Comparison of ENCODE assay signal across 9 mouse cellular contexts in the genomic region with DNA sequence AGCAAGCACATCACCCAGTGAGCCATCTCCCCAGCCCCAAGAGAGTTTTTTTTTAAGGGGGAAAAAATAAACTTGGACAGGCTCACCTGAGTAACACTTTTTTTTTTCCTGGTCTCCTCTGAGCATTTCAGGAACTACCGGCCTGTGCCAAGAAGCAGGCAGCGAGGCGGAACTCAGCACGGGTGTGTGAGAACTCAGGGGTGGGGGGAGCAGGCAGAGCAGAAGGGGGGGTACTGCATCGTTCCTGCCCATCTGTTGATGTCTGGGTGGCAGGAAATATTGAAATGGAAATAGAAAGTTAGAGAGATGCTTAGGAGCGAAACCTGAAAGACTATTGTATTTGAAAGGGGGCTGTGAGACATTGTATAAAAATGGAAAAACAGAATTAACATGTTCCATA.
DNase-seq lines count a peak whose midpoint lies in the region; ATAC-seq and TF ChIP-seq lines count a peak whose summit lies in the region.
"Had no signal": no experiment of that assay in that cellular context is flagged by ENCODE, and none has a peak within 500 bp of the region (broad histone marks: within the 10 kb centered on the region; RNA-seq: fewer than 3 reads in every experiment).

No protein-coding gene starts in this region.

- WGBS in lung, adult 2 months, result 26% methylated on average over 6 of the region's 6 CpGs

- no peak for TF ChIP-seq POLR2A in lung, adult 2 months (IDR thresholded peaks at IDR 0.05; ENCODE audit: borderline replicate concordance, extremely low read depth, low read depth, low read length)

- peak; percentile 65 for ATAC-seq in megakaryocyte, adult 5-6 weeks (ENCODE audit: poor library complexity, severe bottlenecking)

- peaks cover 40% of the 10 kb centered on the region for H3K4me1 ChIP-seq in lung, adult 2 months (ENCODE audit: control insufficient read depth, insufficient read depth, low read length)

- DNase-seq in cerebellum, postnatal 10 days, result peak; percentile 48 to 72
- no peak for DNase-seq in cerebellum, adult 8-10 months
- peak; percentile 39 for DNase-seq in layer of hippocampus, adult 11-12 months (ENCODE audit: low spot score)
- no peak for DNase-seq in layer of hippocampus, postnatal 10 days (ENCODE audit: low spot score in 2 of 2)
- DNase-seq in T-cell, adult 2 months (ENCODE audit: low spot score), result peak; percentile 39
- no peak for DNase-seq in urinary bladder, postnatal 36 days (ENCODE audit: low spot score in 2 of 2)
- no peak for DNase-seq in lung, adult 2 months

- H3K4me3 ChIP-seq in lung, adult 2 months (replicated peaks; ENCODE audit: extremely low read depth, low read depth, low read length), result no peak overlapping the region
- H3K4me3 ChIP-seq: neural tube, embryonic 13.5 days had no signal

- no peak for TF ChIP-seq CTCF in lung, adult 2 months (IDR thresholded peaks at IDR 0.05; ENCODE audit: insufficient read depth, low read length)

Comparison
In these comparisons a context has a peak if more than half of its experiments do, and no peak if none do; other contexts are left out.
1. DNase-seq: peak in cerebellum, postnatal 10 days (2 of 2), layer of hippocampus, adult 11-12 months (single experiment) and T-cell, adult 2 months (single experiment); none in cerebellum, adult 8-10 months (single experiment), layer of hippocampus, postnatal 10 days (0 of 2), urinary bladder, postnatal 36 days (0 of 2) and lung, adult 2 months (single experiment).